Mouse (Mus musculus): ENCODE measurements at regions not wholly inside any gene's neighbourhood (a gene's known extent, or its start where the extent isn't known, plus 50 kb on each side); places are given as distances from the start of the nearest gene placed in this dataset.

- TF ChIP-seq CTCF (IDR thresholded peaks at IDR 0.05; ENCODE audit: low read depth) (no peak), EP300 (IDR thresholded peaks at IDR 0.05; ENCODE audit: low read depth) (no peak)
These were observed 145.3 kb upstream of the Rreb1 start for GRCm38 (mm10) chr13:37632835-37633440.

Data from liver, embryonic 14.5 days (tissue).